Mouse (Mus musculus): ENCODE data around the gene Lrrc56. TPM values are rescaled to one million over a fixed set of nuclear protein-coding genes. Genes with fewer than 3 reads are reported as not detected.

Lrrc56 gene
- total and polyA plus RNA-seq, 3 experiments: 0.46 to 1.4 (median 0.93) TPM

DNA sequence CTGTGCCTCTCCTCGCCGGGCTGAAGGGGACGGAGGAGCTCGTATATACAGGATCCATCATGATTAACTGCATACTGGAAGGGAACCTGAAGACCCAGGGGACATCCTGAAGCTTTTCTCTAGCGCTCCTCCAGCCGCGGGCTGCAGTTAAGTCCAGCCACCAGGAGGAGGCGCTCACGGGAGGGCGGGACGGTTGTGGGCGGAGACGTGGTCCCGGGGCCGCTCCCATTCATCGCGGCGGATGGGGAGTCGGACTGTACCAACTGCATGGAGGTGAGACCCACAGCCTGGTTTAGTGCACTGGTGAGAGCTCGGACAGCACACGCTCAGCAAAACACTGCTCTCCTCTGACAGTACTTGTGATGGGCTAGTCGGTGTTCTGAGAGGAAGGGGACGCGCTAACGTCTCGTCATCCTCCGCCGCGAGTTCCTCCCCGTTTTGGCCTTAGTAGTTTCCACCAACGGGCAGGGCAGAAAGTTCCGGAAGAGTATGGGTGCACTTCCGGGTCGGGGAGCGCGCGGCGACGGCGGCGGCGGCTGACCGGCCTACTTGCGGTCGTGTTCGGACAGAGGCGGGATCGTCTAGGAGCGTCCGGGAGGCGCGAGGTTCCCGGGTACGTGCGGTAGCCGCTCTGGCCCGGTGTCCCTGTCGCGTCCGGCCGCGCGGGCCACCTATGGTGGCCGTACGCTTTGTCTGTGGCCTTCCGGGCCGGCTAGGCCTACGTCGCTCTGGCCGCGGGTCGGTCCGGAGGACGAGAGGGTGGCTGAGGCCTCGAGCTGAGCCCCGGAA lies 34.5 kb downstream of the Lrrc56 start, which contains the start of gene Phrf1 (continued):
- TF ChIP-seq GABPA (IDR thresholded peaks at IDR 0.05; ENCODE audit: insufficient replicate concordance, low read depth, low read length): no peak; the same call in 1 of the 2 replicates
- TF ChIP-seq IRF4 (IDR thresholded peaks at IDR 0.05; ENCODE audit: low read depth, low read length): peak; percentile 61
- no peak for TF ChIP-seq POLR2AphosphoS2 (IDR thresholded peaks at IDR 0.05; ENCODE audit: low read depth, low read length)
- TF ChIP-seq CHD2 (IDR thresholded peaks at IDR 0.05; ENCODE audit: low read length): no peak
- no peak for TF ChIP-seq ZMIZ1 (IDR thresholded peaks at IDR 0.05; ENCODE audit: low read depth, low read length)
- peak; percentile 74; the same call in 1 of the 2 replicates for TF ChIP-seq KAT2A (IDR thresholded peaks at IDR 0.05; ENCODE audit: insufficient replicate concordance, low read length)
- TF ChIP-seq RCOR1 (conservative IDR thresholded peaks at IDR 0.05; ENCODE audit: low read depth, low read length): peak; percentile 16; the same call in 1 of the 2 replicates
- no peak for TF ChIP-seq JUN (IDR thresholded peaks at IDR 0.05; ENCODE audit: insufficient read depth, low read depth, low read length)
- TF ChIP-seq MAFK (IDR thresholded peaks at IDR 0.05; ENCODE audit: insufficient replicate concordance, low read length): no peak
- 0 out of 2 replicates have a peak, but pooled peaks have one; percentile 75 for TF ChIP-seq E2F4 (IDR thresholded peaks at IDR 0.05; ENCODE audit: insufficient replicate concordance, low read depth, low read length)
- TF ChIP-seq HCFC1 (IDR thresholded peaks at IDR 0.05; ENCODE audit: low read depth, low read length): peak; percentile 88
- no peak; the same call in 1 of the 2 replicates for TF ChIP-seq MYC (IDR thresholded peaks at IDR 0.05; ENCODE audit: low read depth, low read length)
- TF ChIP-seq SMC3 (IDR thresholded peaks at IDR 0.05; ENCODE audit: low read depth, low read length): peak; percentile 80
- TF ChIP-seq BHLHE40 (IDR thresholded peaks at IDR 0.05; ENCODE audit: low read depth, low read length): no peak
- no peak for TF ChIP-seq JUND (conservative IDR thresholded peaks at IDR 0.05; ENCODE audit: low read depth, low read length)
- TF ChIP-seq EP300 (IDR thresholded peaks at IDR 0.05; ENCODE audit: low read length): no peak

GRCm38 (mm10) chr7:141229702-141230101 lies 35.7 kb downstream of the Lrrc56 start:
- dilution Hi-C loops (cut with MboI; ENCODE audit: extremely low pct_ligation_motif_present, extremely low pct_unique_long_range_greater_than_20kb, low sequenced_read_pairs) (no loop called here), in situ Hi-C loops (cut with MboI; ENCODE audit: low pct_ligation_motif_present, low pct_unique_long_range_greater_than_20kb, low sequenced_read_pairs) (no loop called here)
- no peak for TF ChIP-seq ZMIZ1 (IDR thresholded peaks at IDR 0.05; ENCODE audit: low read depth, low read length)
- TF ChIP-seq USF2 (conservative IDR thresholded peaks at IDR 0.05; ENCODE audit: low read depth, low read length): no peak
- no peak for TF ChIP-seq JUND (conservative IDR thresholded peaks at IDR 0.05; ENCODE audit: low read depth, low read length)
- no peak for TF ChIP-seq NELFE (IDR thresholded peaks at IDR 0.05; ENCODE audit: low read depth, low read length)
- no peak for TF ChIP-seq GABPA (IDR thresholded peaks at IDR 0.05; ENCODE audit: insufficient replicate concordance, low read depth, low read length)
- TF ChIP-seq RCOR1 (conservative IDR thresholded peaks at IDR 0.05; ENCODE audit: low read depth, low read length): no peak
- no peak for TF ChIP-seq TCF12 (IDR thresholded peaks at IDR 0.05; ENCODE audit: low read depth, low read length)
- no peak for TF ChIP-seq E2F4 (IDR thresholded peaks at IDR 0.05; ENCODE audit: insufficient replicate concordance, low read depth, low read length)
- TF ChIP-seq EP300 (IDR thresholded peaks at IDR 0.05; ENCODE audit: low read length): no peak
- TF ChIP-seq RAD21 (IDR thresholded peaks at IDR 0.05; ENCODE audit: low read depth, low read length): no peak
- no peak for TF ChIP-seq POLR2AphosphoS2 (IDR thresholded peaks at IDR 0.05; ENCODE audit: low read depth, low read length)
- TF ChIP-seq ZNF384 (IDR thresholded peaks at IDR 0.05; ENCODE audit: low read depth, low read length): no peak
- TF ChIP-seq ETS1 (conservative IDR thresholded peaks at IDR 0.05; ENCODE audit: low read depth, low read length): no peak
- no peak for TF ChIP-seq IRF4 (IDR thresholded peaks at IDR 0.05; ENCODE audit: low read depth, low read length)
- TF ChIP-seq MAX (IDR thresholded peaks at IDR 0.05; ENCODE audit: low read length): no peak
- TF ChIP-seq JUN (IDR thresholded peaks at IDR 0.05; ENCODE audit: insufficient read depth, low read depth, low read length): no peak
- DNase-seq (ENCODE audit: extremely low read depth): no peak
- peaks cover 33 to 45% of the 10 kb centered on the region in 2 experiments for H3K36me3 ChIP-seq (replicated peaks in 1 of 2; ENCODE audit: control insufficient read depth in 1 of 2, insufficient read depth in 1 of 2, low read length in 1 of 2)
- H3K4me1 ChIP-seq (ENCODE audit: control insufficient read depth in 1 of 2, insufficient read depth in 2 of 2): peaks cover 4 to 30% of the 10 kb centered on the region in 2 experiments; a peak in 3 of 4 replicates
- H3K4me2 ChIP-seq (ENCODE audit: insufficient read depth, low read depth, poor library complexity, severe bottlenecking): peak overlapping the region; percentile 96
- H3K9me3 ChIP-seq (replicated peaks; ENCODE audit: low read length): peaks cover 7% of the 10 kb centered on the region
- H3K27ac ChIP-seq (ENCODE audit: insufficient read depth, low read depth): no peak overlapping the region
- H3K27me3 ChIP-seq (replicated peaks): peaks cover 13% of the 10 kb centered on the region
- H3K9ac ChIP-seq (ENCODE audit: insufficient read depth, low read depth): peak overlapping the region; percentile 95
- H3K4me3 ChIP-seq (replicated peaks in 1 of 3; ENCODE audit: low read depth in 2 of 3, low read length in 2 of 3, poor library complexity in 1 of 3): peak overlapping the region; percentile 88 to 100 (median 99)
- peaks cover 48% of the 10 kb centered on the region for H3K79me2 ChIP-seq (replicated peaks; ENCODE audit: control insufficient read depth, extremely low read depth, insufficient read depth, poor library complexity, severe bottlenecking)

Data from CH12.LX (cell line).